Mouse (Mus musculus) brain, embryonic 14.5 days (tissue): ENCODE measurements at regions not wholly inside any gene's neighbourhood (a gene's known extent, or its start where the extent isn't known, plus 50 kb on each side); places are given as distances from the start of the nearest gene placed in this dataset.

Experiments used
- DNase-seq: peaks from one replicate; pipeline ENCODE4 v3.0.0-alpha.2; 2011; ENCODE audit warnings: low read depth
- CTCF ChIP-seq: fragments of 200-500 bp; IDR thresholded peaks from 2 replicates; pipeline ENCODE4 v1.5.1; 2012; ENCODE audit warnings: inconsistent platforms, mild to moderate bottlenecking, moderate library complexity, borderline replicate concordance; ENCODE audit not compliant: insufficient read depth, insufficient read length; ENCODE audit errors: extremely low read depth
- POLR2A ChIP-seq: fragments of 200-500 bp; IDR thresholded peaks from 2 replicates; pipeline ENCODE4 v1.6.1; 2012; ENCODE audit warnings: mild to moderate bottlenecking, inconsistent platforms, borderline replicate concordance; ENCODE audit not compliant: poor library complexity, insufficient read depth, insufficient read length, severe bottlenecking; ENCODE audit errors: extremely low read depth

DNA sequence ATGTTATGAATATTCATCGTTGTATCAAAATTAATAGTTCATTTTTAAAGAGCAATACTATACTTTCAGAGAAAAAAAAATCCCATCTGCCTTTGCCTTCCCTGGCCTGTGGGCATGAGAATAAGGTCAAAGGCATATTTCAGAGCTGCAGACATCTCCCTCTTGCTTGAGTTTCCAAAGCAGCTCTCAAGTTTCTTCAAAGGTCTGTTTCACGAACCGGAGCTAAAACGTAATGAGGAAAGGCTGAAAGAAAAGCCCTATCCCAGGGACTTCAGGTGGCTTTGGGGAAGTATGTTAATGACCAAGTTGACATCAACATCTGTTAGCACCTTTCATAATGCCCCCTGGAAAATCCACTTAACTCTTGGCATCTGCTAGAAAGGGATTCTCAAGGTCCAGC lies 479.0 kb upstream of the Adamts9 start:
- no peak for DNase-seq
- TF ChIP-seq CTCF (no peak), POLR2A (no peak)

- TF ChIP-seq POLR2A (no peak), CTCF (no peak)
- DNase-seq = no peak
These were observed 474.3 kb upstream of the Adamts9 start for GRCm38 (mm10) chr6:93417625-93418024.

DNA sequence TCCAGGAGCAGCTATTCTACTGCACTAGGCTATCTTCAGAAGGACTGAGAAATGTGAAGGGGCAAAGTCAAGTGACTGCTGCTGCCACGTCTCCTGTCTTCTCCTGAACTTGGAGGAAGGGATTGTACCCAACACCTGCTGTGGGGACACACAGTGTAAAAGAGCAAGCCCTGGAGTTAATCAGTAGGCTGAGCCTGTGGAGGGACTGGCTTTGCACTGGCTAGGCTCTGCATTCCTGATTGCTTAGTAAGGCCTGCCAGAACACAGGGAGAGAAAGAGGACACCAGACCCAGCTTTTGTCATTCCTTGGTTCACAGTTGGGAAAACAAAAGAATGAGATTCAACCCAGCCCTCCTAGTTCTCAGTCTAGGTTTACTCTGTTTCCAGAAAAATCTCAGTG lies 472.7 kb upstream of the Adamts9 start:
- TF ChIP-seq CTCF = no peak
- DNase-seq = no peak

DNA sequence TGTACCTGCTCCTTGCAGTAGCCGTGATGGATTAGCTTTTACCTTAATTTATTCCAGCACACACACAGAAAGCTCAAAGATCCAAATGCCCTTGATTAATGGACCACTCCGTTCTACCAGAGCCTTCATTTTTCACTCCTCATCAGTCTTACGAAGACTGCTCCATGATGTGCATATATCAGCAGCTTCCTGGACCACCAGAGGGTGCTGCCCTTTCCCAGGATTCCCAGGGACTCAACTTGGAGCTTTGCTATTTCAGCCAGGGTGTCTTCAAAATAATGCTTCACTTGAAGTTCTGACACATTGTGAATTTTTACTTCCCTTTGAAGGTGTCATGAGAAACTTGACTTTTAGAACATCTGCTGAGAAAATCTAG lies 467.8 kb upstream of the Adamts9 start:
- DNase-seq = no peak
- TF ChIP-seq POLR2A (no peak), CTCF (no peak)

GRCm38 (mm10) chr6:93410416-93411076 lies 467.3 kb upstream of the Adamts9 start:
- TF ChIP-seq CTCF (no peak), POLR2A (no peak)
- DNase-seq = no peak

- DNase-seq = no peak
- TF ChIP-seq CTCF = no peak
- TF ChIP-seq POLR2A = no peak
These were observed 455.3 kb upstream of the Adamts9 start for GRCm38 (mm10) chr6:93398551-93398950.

DNA sequence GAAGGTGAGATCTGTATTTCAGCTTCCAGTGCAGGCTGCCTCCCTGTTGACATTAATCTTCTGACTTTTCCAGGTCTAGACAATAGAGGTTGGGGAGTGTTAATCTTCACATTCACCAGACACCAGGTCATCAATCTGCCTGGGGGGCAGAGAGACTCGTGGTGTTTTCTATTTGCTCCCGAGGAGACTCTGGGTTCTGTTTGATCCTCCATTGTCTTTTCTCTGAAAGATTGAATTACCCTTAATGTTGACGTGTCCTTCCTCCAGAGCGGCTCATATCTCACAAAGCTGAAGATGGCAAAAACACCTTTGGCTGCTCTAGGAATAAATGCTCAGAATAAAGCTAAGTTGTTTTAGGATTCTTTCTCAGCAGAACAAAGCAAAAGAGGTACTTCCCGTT lies 453.8 kb upstream of the Adamts9 start:
- DNase-seq = no peak
- TF ChIP-seq POLR2A (no peak), CTCF (no peak)

- peak; percentile 40 for DNase-seq
- TF ChIP-seq CTCF (no peak), POLR2A (no peak)
These were observed 452.7 kb upstream of the Adamts9 start for GRCm38 (mm10) chr6:93395952-93396351.

DNA sequence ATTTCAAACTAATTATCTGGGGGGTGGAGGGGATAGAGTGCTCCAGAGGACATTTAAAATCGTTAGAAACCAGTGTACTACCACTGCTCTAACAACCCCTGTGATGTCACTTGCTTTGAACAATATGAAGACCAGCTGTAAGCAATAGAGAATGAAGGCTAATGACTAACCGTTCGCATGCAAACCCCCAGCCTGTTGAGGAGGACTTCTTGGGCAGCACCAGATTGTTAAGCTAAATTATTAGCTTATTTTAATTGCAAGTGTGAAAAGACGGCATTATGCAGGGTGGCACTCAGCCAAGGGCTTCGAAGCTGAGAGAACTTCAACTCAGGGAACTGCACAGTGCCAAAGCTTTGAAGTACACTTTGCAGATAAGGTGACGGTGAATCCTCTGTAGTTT lies 452.0 kb upstream of the Adamts9 start:
- TF ChIP-seq CTCF = no peak
- no peak for TF ChIP-seq POLR2A

GRCm38 (mm10) chr6:93393551-93393950 lies 450.3 kb upstream of the Adamts9 start:
- peak; percentile 78 for DNase-seq
- TF ChIP-seq POLR2A (no peak), CTCF (no peak)

More for the DNA sequence above, 452.0 kb upstream of the Adamts9 start:
- DNase-seq = peak; percentile 95

- TF ChIP-seq POLR2A (no peak), CTCF (no peak)
- DNase-seq = peak; percentile 68
These were observed 449.1 kb upstream of the Adamts9 start for GRCm38 (mm10) chr6:93392402-93392801.

DNA sequence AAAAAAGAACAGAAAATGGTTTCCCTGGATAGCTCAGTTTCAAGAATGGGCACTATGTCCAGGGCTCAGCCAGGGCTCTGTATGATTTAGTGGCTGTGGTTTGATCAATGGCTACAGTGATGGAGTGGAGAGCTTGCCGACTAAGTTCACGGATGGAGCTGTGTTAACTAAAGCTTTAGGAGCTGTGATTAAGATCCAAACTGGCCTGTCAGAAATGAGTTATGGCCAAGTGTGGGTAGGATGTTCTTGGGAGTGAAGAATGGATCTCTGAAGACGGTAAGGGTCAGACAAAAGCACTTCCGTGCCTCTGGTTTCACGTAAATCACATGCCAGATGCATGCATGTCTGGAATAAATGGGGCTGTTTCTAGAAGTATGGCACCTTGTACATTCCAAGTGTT lies 447.9 kb upstream of the Adamts9 start:
- no peak for DNase-seq
- TF ChIP-seq POLR2A (no peak), CTCF (no peak)
